Comparison of ENCODE assay signal across 19 mouse cellular contexts in genomic region chr15:87345826-87346225, GRCm38 (mm10).
DNase-seq lines count a peak whose midpoint lies in the region; ATAC-seq lines count a peak whose summit lies in the region.
"Had no signal": no experiment of that assay in that cellular context is flagged by ENCODE, and none has a peak within 500 bp of the region (broad histone marks: within the 10 kb centered on the region; RNA-seq: fewer than 3 reads in every experiment).

No protein-coding gene starts in this region.

- no peaks in the 10 kb centered on the region for H3K36me3 ChIP-seq in hindbrain, embryonic 16.5 days (ENCODE audit: control insufficient read depth, insufficient read depth, low read length)
- H3K36me3 ChIP-seq in hindbrain, embryonic 11.5 days (ENCODE audit: control insufficient read depth, insufficient read depth, low read length), result no peaks in the 10 kb centered on the region
- no peaks in the 10 kb centered on the region for H3K36me3 ChIP-seq in midbrain, embryonic 14.5 days (ENCODE audit: control insufficient read depth, insufficient read depth, low read length)
- no peaks in the 10 kb centered on the region for H3K36me3 ChIP-seq in midbrain, embryonic 15.5 days (replicated peaks)
- H3K36me3 ChIP-seq: embryonic facial prominence, embryonic 13.5 days; forebrain, embryonic 10.5 days; heart, embryonic 15.5 days; limb, embryonic 15.5 days; midbrain, embryonic 13.5 days had no signal

- H3K27me3 ChIP-seq in hindbrain, embryonic 16.5 days (replicated peaks; ENCODE audit: control insufficient read depth, insufficient read depth, low read length), result no peaks in the 10 kb centered on the region
- H3K27me3 ChIP-seq in hindbrain, embryonic 11.5 days (ENCODE audit: control insufficient read depth, insufficient read depth, low read length), result no peaks in the 10 kb centered on the region
- H3K27me3 ChIP-seq in midbrain, embryonic 14.5 days (ENCODE audit: control insufficient read depth, insufficient read depth, low read length), result no peaks in the 10 kb centered on the region
- H3K27me3 ChIP-seq in midbrain, embryonic 15.5 days (replicated peaks), result no peaks in the 10 kb centered on the region
- H3K27me3 ChIP-seq: CH12.LX; embryonic facial prominence, embryonic 13.5 days; heart, embryonic 15.5 days; limb, embryonic 15.5 days; midbrain, embryonic 13.5 days had no signal

- 48% methylated on average over 3 of the region's 3 CpGs for WGBS in hindbrain, embryonic 16.5 days
- WGBS in hindbrain, embryonic 11.5 days, result 71% methylated on average over 3 of the region's 3 CpGs
- 57% methylated on average over 3 of the region's 3 CpGs for WGBS in midbrain, embryonic 14.5 days
- WGBS in midbrain, embryonic 15.5 days, result 57% methylated on average over 3 of the region's 3 CpGs

- no peaks in the 10 kb centered on the region for H3K9me3 ChIP-seq in hindbrain, embryonic 16.5 days (ENCODE audit: control insufficient read depth, low read length)
- no peaks in the 10 kb centered on the region for H3K9me3 ChIP-seq in hindbrain, embryonic 11.5 days (ENCODE audit: control insufficient read depth, low read length)
- no peaks in the 10 kb centered on the region for H3K9me3 ChIP-seq in midbrain, embryonic 14.5 days (ENCODE audit: control insufficient read depth, low read length)
- H3K9me3 ChIP-seq in midbrain, embryonic 15.5 days, result no peaks in the 10 kb centered on the region
- H3K9me3 ChIP-seq: embryonic facial prominence, embryonic 13.5 days; forebrain, embryonic 10.5 days; heart, embryonic 15.5 days; limb, embryonic 15.5 days; midbrain, embryonic 13.5 days had no signal

- peaks cover 5% of the 10 kb centered on the region for H3K4me1 ChIP-seq in hindbrain, embryonic 16.5 days (ENCODE audit: control insufficient read depth, insufficient read depth, low read depth, low read length)
- no peaks in the 10 kb centered on the region for H3K4me1 ChIP-seq in hindbrain, embryonic 11.5 days (replicated peaks; ENCODE audit: control insufficient read depth, insufficient read depth, low read length)
- peaks cover 6% of the 10 kb centered on the region; the same call in 1 of the 2 replicates for H3K4me1 ChIP-seq in midbrain, embryonic 14.5 days (ENCODE audit: control insufficient read depth, insufficient read depth, low read length)
- peaks cover 7% of the 10 kb centered on the region; the same call in 1 of the 2 replicates for H3K4me1 ChIP-seq in midbrain, embryonic 15.5 days
- H3K4me1 ChIP-seq: embryonic facial prominence, embryonic 13.5 days; heart, embryonic 15.5 days had no signal

- peak; percentile 11 for DNase-seq in adrenal gland, postnatal 25 days
- DNase-seq in adrenal gland, adult 18-20 months (ENCODE audit: low spot score in 2 of 2), result no peak
- no peak for DNase-seq in hindbrain, embryonic 11.5 days (ENCODE audit: low spot score)
- peak; percentile 61 for DNase-seq in midbrain, embryonic 14.5 days
- peak; percentile 84 to 85 for DNase-seq in cerebellum, postnatal 14 days
- DNase-seq: gastrocnemius, adult 2 months; lung, adult 2 months; lung, postnatal 4 days; right cerebral cortex, adult 18-20 months; thymus, adult 2 months had no signal

- no peak overlapping the region for H3K4me3 ChIP-seq in hindbrain, embryonic 16.5 days (ENCODE audit: low read length)
- H3K4me3 ChIP-seq in hindbrain, embryonic 11.5 days (ENCODE audit: low read depth, low read length), result no peak overlapping the region
- H3K4me3 ChIP-seq in midbrain, embryonic 14.5 days (replicated peaks; ENCODE audit: low read depth, low read length), result no peak overlapping the region
- no peak overlapping the region for H3K4me3 ChIP-seq in midbrain, embryonic 15.5 days
- H3K4me3 ChIP-seq: embryonic facial prominence, embryonic 13.5 days; forebrain, embryonic 10.5 days; gastrocnemius, adult 2 months; heart, embryonic 15.5 days; limb, embryonic 15.5 days; midbrain, embryonic 13.5 days had no signal

- ATAC-seq in hindbrain, embryonic 16.5 days, result peak; percentile 64
- ATAC-seq in hindbrain, embryonic 11.5 days (ENCODE audit: low FRiP score), result no peak
- ATAC-seq in midbrain, embryonic 14.5 days (ENCODE audit: low FRiP score, low TSS enrichment), result no peak
- ATAC-seq in midbrain, embryonic 15.5 days (replicated peaks), result no peak; the same call in 1 of the 2 replicates
- no peak for ATAC-seq in erythroid progenitor cell, adult 5-6 weeks (replicated peaks; ENCODE audit: low FRiP score, poor library complexity, severe bottlenecking)
- ATAC-seq: midbrain, embryonic 13.5 days had no signal

- H3K9ac ChIP-seq in hindbrain, embryonic 16.5 days (ENCODE audit: low read depth, low read length), result no peak overlapping the region
- no peak overlapping the region for H3K9ac ChIP-seq in hindbrain, embryonic 11.5 days (ENCODE audit: low read depth, low read length)
- no peak overlapping the region for H3K9ac ChIP-seq in midbrain, embryonic 14.5 days (replicated peaks; ENCODE audit: low read length)
- no peak overlapping the region for H3K9ac ChIP-seq in midbrain, embryonic 15.5 days
- H3K9ac ChIP-seq: embryonic facial prominence, embryonic 13.5 days; heart, embryonic 15.5 days; limb, embryonic 15.5 days; midbrain, embryonic 13.5 days had no signal

- no peak overlapping the region for H3K4me2 ChIP-seq in hindbrain, embryonic 16.5 days (ENCODE audit: low read length)
- H3K4me2 ChIP-seq in hindbrain, embryonic 11.5 days (replicated peaks; ENCODE audit: low read depth, low read length), result no peak overlapping the region
- H3K4me2 ChIP-seq in midbrain, embryonic 14.5 days (ENCODE audit: low read length), result no peak overlapping the region
- H3K4me2 ChIP-seq in midbrain, embryonic 15.5 days, result no peak overlapping the region
- H3K4me2 ChIP-seq: embryonic facial prominence, embryonic 13.5 days; heart, embryonic 15.5 days; limb, embryonic 15.5 days; midbrain, embryonic 13.5 days had no signal

- H3K27ac ChIP-seq in hindbrain, embryonic 16.5 days (ENCODE audit: low read depth, low read length), result no peak overlapping the region
- H3K27ac ChIP-seq in hindbrain, embryonic 11.5 days (ENCODE audit: low read depth, low read length), result no peak overlapping the region
- H3K27ac ChIP-seq in midbrain, embryonic 14.5 days (replicated peaks; ENCODE audit: low read depth, low read length), result no peak overlapping the region
- no peak overlapping the region for H3K27ac ChIP-seq in midbrain, embryonic 15.5 days
- H3K27ac ChIP-seq: embryonic facial prominence, embryonic 13.5 days; forebrain, embryonic 10.5 days; gastrocnemius, adult 2 months; heart, embryonic 15.5 days; limb, embryonic 15.5 days; midbrain, embryonic 13.5 days had no signal

Comparison
In these comparisons a context has a peak if more than half of its experiments do, and no peak if none do; other contexts are left out.
1. DNase-seq: peak in adrenal gland, postnatal 25 days (single experiment), midbrain, embryonic 14.5 days (single experiment) and cerebellum, postnatal 14 days (2 of 2); none in adrenal gland, adult 18-20 months (0 of 2) and hindbrain, embryonic 11.5 days (single experiment).